Mouse (Mus musculus) layer of hippocampus, adult 8-10 months (tissue): ENCODE measurements around the gene Parvb. TPM values are rescaled to one million over a fixed set of nuclear protein-coding genes. Genes with fewer than 3 reads are reported as not detected.

Source experiments
- DNase-seq, 2 experiments: peaks; one replicate each; pipeline ENCODE4 v3.0.0; 2022; ENCODE audit warnings: low spot score in 2 of 2
- total RNA-seq, 4 experiments: library from RNA; stranded (reverse); gene quantifications; 2 replicates each; pipeline ENCODE4 v1.2.4; 2022

Parvb gene
- total RNA-seq, 4 experiments from 2014 or later, result 23.2 to 33.7 (median 26.9) TPM

- no peak for DNase-seq
Measured at GRCm38 (mm10) chr15:84254387-84254786, 22.5 kb downstream of the Parvb start.

- DNase-seq, result no peak
Measured at GRCm38 (mm10) chr15:84256254-84256850, 24.5 kb downstream of the Parvb start.

DNA sequence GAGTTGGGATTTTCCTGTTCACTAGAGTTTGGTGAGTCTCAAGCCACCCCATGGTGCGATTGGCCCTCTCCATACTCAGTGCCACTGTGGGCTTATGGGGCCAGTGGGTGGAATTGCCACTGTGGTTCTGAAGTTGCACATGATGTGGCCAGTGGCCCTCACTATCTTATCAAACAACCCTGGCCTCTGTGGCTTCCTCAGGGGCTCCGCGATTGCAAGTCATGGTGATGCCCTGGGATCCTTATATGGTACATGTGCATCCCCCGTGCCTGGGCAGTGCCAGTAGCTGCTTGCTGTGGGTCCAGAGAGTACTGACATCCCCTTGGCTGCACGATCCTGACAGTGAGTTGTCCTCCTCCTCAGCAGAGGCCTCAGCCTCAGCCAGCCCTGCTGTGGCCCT lies 25.0 kb downstream of the Parvb start:
- no peak for DNase-seq

- no peak for DNase-seq
Measured at GRCm38 (mm10) chr15:84258602-84259355, 26.9 kb downstream of the Parvb start.

- peak; percentile 71 to 83 for DNase-seq
Measured at GRCm38 (mm10) chr15:84260123-84260822, 28.4 kb downstream of the Parvb start.

GRCm38 (mm10) chr15:84262630-84263029 lies 30.8 kb downstream of the Parvb start:
- no peak for DNase-seq

DNA sequence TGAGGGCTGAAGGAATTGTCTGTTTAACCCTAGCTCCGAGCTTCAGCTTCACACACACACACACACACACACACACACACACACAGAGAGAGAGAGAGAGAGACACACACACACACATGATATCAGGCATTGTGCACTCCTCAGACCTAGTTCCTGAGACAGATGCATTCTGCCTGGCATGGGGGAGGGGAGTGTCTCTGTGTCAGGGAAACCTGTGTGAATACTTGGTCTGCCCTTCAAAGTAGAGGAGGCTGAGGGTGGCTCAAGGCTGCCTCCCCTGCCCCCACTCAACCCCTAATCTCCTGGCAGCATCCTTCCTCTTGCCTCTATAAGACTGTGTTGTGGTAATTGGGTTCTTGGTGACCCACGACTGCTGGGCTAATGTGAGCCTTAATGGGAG lies 31.7 kb downstream of the Parvb start:
- DNase-seq, result no peak

GRCm38 (mm10) chr15:84265141-84265540 lies 33.3 kb downstream of the Parvb start:
- DNase-seq, result no peak

- no peak for DNase-seq
Measured at GRCm38 (mm10) chr15:84266290-84266689, 34.4 kb downstream of the Parvb start.

DNA sequence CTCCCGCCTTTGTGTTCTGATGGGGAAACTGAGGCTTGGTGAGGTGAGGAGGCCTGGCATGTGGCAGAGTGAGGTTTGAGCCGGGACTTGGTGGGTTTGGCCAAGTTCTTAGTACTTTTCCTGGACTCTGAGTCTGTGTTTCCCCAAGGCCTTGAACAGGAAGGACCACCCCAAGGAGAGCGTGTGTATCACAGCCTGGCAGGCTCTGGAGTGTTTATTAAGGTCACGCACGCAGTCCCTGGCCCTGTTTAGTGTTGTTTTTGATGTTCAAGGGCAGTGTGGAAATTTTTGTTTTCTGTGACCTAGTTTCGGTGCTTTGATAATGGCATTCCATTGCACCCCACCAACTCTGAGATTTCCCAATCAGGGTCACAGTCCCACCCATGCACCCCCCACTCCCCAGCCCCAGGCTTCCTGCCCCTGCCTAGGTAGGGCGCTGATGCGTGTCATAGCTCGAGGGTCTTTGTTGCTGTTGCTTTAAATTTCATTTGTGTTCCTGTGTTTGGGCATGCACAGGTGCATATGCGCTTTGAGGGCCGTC lies 35.9 kb downstream of the Parvb start:
- no peak for DNase-seq

GRCm38 (mm10) chr15:84269107-84269633 lies 37.3 kb downstream of the Parvb start:
- no peak for DNase-seq

DNA sequence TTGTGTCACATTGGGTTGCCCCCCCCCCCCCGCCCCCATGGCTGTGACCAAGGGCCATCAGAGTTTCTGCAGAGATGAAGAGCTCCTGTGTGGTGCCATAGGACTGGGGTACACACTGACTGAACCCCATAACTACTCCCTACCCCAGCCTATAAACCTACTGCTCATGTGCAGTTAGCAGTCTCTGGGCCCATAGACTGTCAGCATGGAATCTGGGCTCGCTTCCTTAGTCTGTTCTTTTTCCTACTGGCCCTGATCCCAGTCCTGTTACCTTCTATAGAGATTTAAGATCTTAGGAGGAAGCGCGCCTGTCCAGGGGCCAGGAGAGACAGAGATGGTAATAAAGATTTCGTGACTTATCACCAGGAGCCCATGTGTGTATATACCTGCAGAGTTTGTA lies 38.2 kb downstream of the Parvb start:
- no peak for DNase-seq

DNA sequence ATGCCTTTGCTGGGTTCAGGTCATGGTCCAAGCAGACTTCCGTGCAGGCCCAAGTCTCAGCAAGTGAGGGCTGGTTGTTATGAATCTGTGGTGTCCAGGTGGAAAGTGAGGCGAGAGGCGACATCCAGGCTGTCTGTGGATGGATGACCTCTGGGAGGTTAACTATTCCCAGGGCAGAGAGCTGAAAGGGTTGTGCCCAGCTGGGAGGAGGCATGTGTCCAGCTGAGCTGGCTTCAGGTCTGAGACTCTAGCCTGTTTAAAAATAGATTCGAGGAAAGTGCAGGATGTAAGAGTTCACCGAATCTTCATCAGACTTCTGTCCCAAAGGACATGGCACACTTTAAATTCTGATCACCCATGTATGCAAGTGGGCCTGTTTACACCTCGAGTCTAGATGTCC lies 38.6 kb downstream of the Parvb start:
- no peak for DNase-seq

GRCm38 (mm10) chr15:84276066-84276465 lies 44.2 kb downstream of the Parvb start:
- no peak for DNase-seq

DNA sequence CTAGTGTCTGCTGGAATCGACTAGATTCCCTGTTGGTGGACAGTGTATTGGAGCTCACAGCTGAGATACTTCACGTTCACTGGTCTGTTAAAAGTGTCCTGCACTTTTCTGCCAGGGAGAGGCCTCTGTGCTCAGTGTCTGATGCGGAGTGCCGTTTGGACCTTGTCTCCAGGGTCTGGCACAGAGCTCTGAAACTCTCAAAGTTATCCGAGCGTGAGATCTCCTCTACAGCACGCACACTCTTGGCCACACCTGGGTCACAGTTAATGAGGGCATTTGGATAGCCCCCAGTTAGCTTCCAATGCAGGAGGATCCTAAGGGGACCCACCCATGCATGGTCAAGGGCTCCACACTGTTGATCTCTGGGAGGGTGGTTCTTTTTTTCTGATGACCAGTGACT lies 46.2 kb downstream of the Parvb start:
- DNase-seq, result no peak

- DNase-seq, result no peak
Measured at GRCm38 (mm10) chr15:84278656-84279055, 46.8 kb downstream of the Parvb start.

GRCm38 (mm10) chr15:84280309-84280708 lies 48.5 kb downstream of the Parvb start:
- DNase-seq, result no peak

- DNase-seq, result no peak
Measured at GRCm38 (mm10) chr15:84280712-84281347, 49.0 kb downstream of the Parvb start.

GRCm38 (mm10) chr15:84282206-84283085 lies 50.6 kb downstream of the Parvb start:
- no peak for DNase-seq

GRCm38 (mm10) chr15:84284059-84284458 lies 52.2 kb downstream of the Parvb start:
- no peak for DNase-seq
